Mouse (Mus musculus) right cerebral cortex, adult 18-20 months (tissue): ENCODE measurements around the gene Ror2.

Source experiments
- DNase-seq: peaks from one replicate; pipeline ENCODE4 v3.0.0; 2022; ENCODE audit warnings: mixed read lengths

Gene Ror2

GRCm38 (mm10) chr13:53191657-53192056, 94.3 kb downstream of the Ror2 start:
- DNase-seq, result no peak

GRCm38 (mm10) chr13:53188935-53189334, 97.0 kb downstream of the Ror2 start:
- no peak for DNase-seq

- DNase-seq, result no peak
Observed at GRCm38 (mm10) chr13:53184858-53185257, 101.1 kb downstream of the Ror2 start.

GRCm38 (mm10) chr13:53184149-53184548, 101.8 kb downstream of the Ror2 start:
- DNase-seq, result no peak

GRCm38 (mm10) chr13:53183161-53183577, 102.8 kb downstream of the Ror2 start:
- no peak for DNase-seq

GRCm38 (mm10) chr13:53178594-53178993, 107.3 kb downstream of the Ror2 start:
- DNase-seq, result no peak

GRCm38 (mm10) chr13:53178171-53178570, 107.8 kb downstream of the Ror2 start:
- no peak for DNase-seq

GRCm38 (mm10) chr13:53177424-53177718, 108.6 kb downstream of the Ror2 start:
- no peak for DNase-seq

GRCm38 (mm10) chr13:53176695-53177423, 109.1 kb downstream of the Ror2 start:
- DNase-seq, result no peak

GRCm38 (mm10) chr13:53175041-53175440, 110.9 kb downstream of the Ror2 start:
- DNase-seq, result no peak

- no peak for DNase-seq
Observed at GRCm38 (mm10) chr13:53163671-53164070, 122.3 kb downstream of the Ror2 start.

GRCm38 (mm10) chr13:53163060-53163459, 122.9 kb downstream of the Ror2 start:
- no peak for DNase-seq

GRCm38 (mm10) chr13:53159501-53159900, 126.4 kb downstream of the Ror2 start:
- DNase-seq, result no peak

GRCm38 (mm10) chr13:53158405-53159005, 127.4 kb downstream of the Ror2 start:
- DNase-seq, result no peak

GRCm38 (mm10) chr13:53156911-53157310, 129.0 kb downstream of the Ror2 start:
- no peak for DNase-seq

GRCm38 (mm10) chr13:53156282-53156681, 129.6 kb downstream of the Ror2 start:
- DNase-seq, result no peak

GRCm38 (mm10) chr13:53145511-53145910, 140.4 kb downstream of the Ror2 start:
- DNase-seq, result no peak

- DNase-seq, result no peak
Observed at GRCm38 (mm10) chr13:53143076-53143475, 142.8 kb downstream of the Ror2 start.

GRCm38 (mm10) chr13:53142268-53142667, 143.7 kb downstream of the Ror2 start:
- no peak for DNase-seq

GRCm38 (mm10) chr13:53140298-53140697, 145.6 kb downstream of the Ror2 start:
- DNase-seq, result no peak

GRCm38 (mm10) chr13:53130567-53130966, 155.4 kb downstream of the Ror2 start:
- no peak for DNase-seq

GRCm38 (mm10) chr13:53130032-53130431, 155.9 kb downstream of the Ror2 start:
- DNase-seq, result no peak

- DNase-seq, result no peak
Observed at GRCm38 (mm10) chr13:53125627-53126026, 160.3 kb downstream of the Ror2 start.

GRCm38 (mm10) chr13:53122085-53122484, 163.8 kb downstream of the Ror2 start:
- no peak for DNase-seq

- no peak for DNase-seq
Observed at GRCm38 (mm10) chr13:53120906-53121305, 165.0 kb downstream of the Ror2 start.
